Mouse (Mus musculus) R1 (cell line): Measurements from ENCODE around the gene Dirc2.

Experiments used
- DNase-seq: peaks from one replicate; pipeline ENCODE4 v3.0.0-alpha.2; 2018; ENCODE audit warnings: low read depth, low spot score

Gene Dirc2

GRCm38 (mm10) chr16:35768785-35769642 lies at the start of gene Dirc2:
Gene Dirc2, minus strand, starts transcription at chr16:35769356.
- peak; percentile 74 for DNase-seq

GRCm38 (mm10) chr16:35817255-35818089 lies 48.3 kb upstream of the Dirc2 start:
- DNase-seq: peak; percentile 80

GRCm38 (mm10) chr16:35813119-35813518 lies 44.0 kb upstream of the Dirc2 start:
- DNase-seq: no peak

- DNase-seq: no peak
Measured at GRCm38 (mm10) chr16:35808838-35809237, 39.7 kb upstream of the Dirc2 start.

GRCm38 (mm10) chr16:35807663-35807992 lies 38.5 kb upstream of the Dirc2 start:
- no peak for DNase-seq

- no peak for DNase-seq
Measured at GRCm38 (mm10) chr16:35806973-35807662, 38.0 kb upstream of the Dirc2 start.

- DNase-seq: no peak
Measured at GRCm38 (mm10) chr16:35803723-35804122, 34.6 kb upstream of the Dirc2 start.

- DNase-seq: no peak
Measured at GRCm38 (mm10) chr16:35802163-35802562, 33.0 kb upstream of the Dirc2 start.

- DNase-seq: no peak
Measured at GRCm38 (mm10) chr16:35791962-35792521, 22.9 kb upstream of the Dirc2 start.

GRCm38 (mm10) chr16:35788330-35788729 lies 19.2 kb upstream of the Dirc2 start:
- DNase-seq: no peak

GRCm38 (mm10) chr16:35787568-35788189 lies 18.5 kb upstream of the Dirc2 start:
- DNase-seq: no peak

- DNase-seq: no peak
Measured at GRCm38 (mm10) chr16:35787163-35787562, 18.0 kb upstream of the Dirc2 start.

- peak; percentile 57 for DNase-seq
Measured at GRCm38 (mm10) chr16:35784134-35784725, 15.1 kb upstream of the Dirc2 start.

- no peak for DNase-seq
Measured at GRCm38 (mm10) chr16:35783207-35783573, 14.0 kb upstream of the Dirc2 start.

GRCm38 (mm10) chr16:35782451-35783206 lies 13.5 kb upstream of the Dirc2 start:
- DNase-seq: no peak

- no peak for DNase-seq
Measured at GRCm38 (mm10) chr16:35781651-35782050, 12.5 kb upstream of the Dirc2 start.

- DNase-seq: no peak
Measured at GRCm38 (mm10) chr16:35781096-35781495, 11.9 kb upstream of the Dirc2 start.

- no peak for DNase-seq
Measured at GRCm38 (mm10) chr16:35779681-35780080, 10.5 kb upstream of the Dirc2 start.

- no peak for DNase-seq
Measured at GRCm38 (mm10) chr16:35777768-35778167, 8.6 kb upstream of the Dirc2 start.

GRCm38 (mm10) chr16:35776737-35777136 lies 7.6 kb upstream of the Dirc2 start:
- no peak for DNase-seq
